Mouse (Mus musculus) kidney, postnatal 0 days (tissue): ENCODE data around the gene Ndufb7. TPM values are rescaled to one million over a fixed set of nuclear protein-coding genes. Genes with fewer than 3 reads are reported as not detected.
"Not testable (repeated sequence)": the region's sequence is repeated elsewhere in the genome, so short reads cannot be mapped to it uniquely, and the experiment has no call there.

Experiments
- ATAC-seq: fragments of 200-750 bp; cut with Nextera tagmentation; replicated peaks from 2 replicates; pipeline ENCODE4 v1.8.0; 2017; ENCODE audit warnings: low read depth, moderate number of reproducible peaks, moderate TSS enrichment, moderate library complexity; ENCODE audit not compliant: low FRiP score
- DNase-seq: peaks from one replicate; pipeline ENCODE4 v3.0.0-alpha.2; 2016; ENCODE audit warnings: low spot score
- H3K27ac ChIP-seq: fragments of 300-500 bp; sonication (generic); 2 replicates; pipeline ENCODE4 v1.5.1; 2014; ENCODE audit warnings: mild to moderate bottlenecking
- H3K27me3 ChIP-seq: fragments of 300-500 bp; sonication (generic); 2 replicates; pipeline ENCODE4 v1.6.1; 2014; ENCODE audit warnings: low read length, mixed read lengths; ENCODE audit not compliant: insufficient read depth
- H3K36me3 ChIP-seq: fragments of 300-500 bp; sonication (generic); 2 replicates; pipeline ENCODE4 v1.6.1; 2014; ENCODE audit warnings: low read length, mixed read lengths; ENCODE audit not compliant: insufficient read depth
- H3K4me1 ChIP-seq: fragments of 300-500 bp; sonication (generic); replicated peaks from 2 replicates; pipeline ENCODE4 v1.6.1; 2014; ENCODE audit warnings: antibody characterized with exemption, low read length, mixed read lengths; ENCODE audit not compliant: insufficient read depth
- H3K4me2 ChIP-seq: fragments of 300-500 bp; sonication (generic); 2 replicates; pipeline ENCODE4 v1.6.1; 2014; ENCODE audit warnings: mild to moderate bottlenecking, low read length, moderate library complexity, mixed read lengths
- H3K4me3 ChIP-seq: fragments of 300-500 bp; sonication (generic); replicated peaks from 2 replicates; pipeline ENCODE4 v1.5.1; 2014; ENCODE audit warnings: low read depth, low read length
- H3K9ac ChIP-seq: fragments of 300-500 bp; sonication (generic); 2 replicates; pipeline ENCODE4 v1.6.1; 2014; ENCODE audit warnings: low read depth, low read length
- H3K9me3 ChIP-seq: fragments of 300-500 bp; sonication (generic); replicated peaks from 2 replicates; pipeline ENCODE4 v1.6.1; 2016; ENCODE audit warnings: low read length, inconsistent platforms, mixed read lengths
- CTCF ChIP-seq: IDR thresholded peaks from 2 replicates; pipeline ENCODE4 v1.5.1; 2016; ENCODE audit warnings: antibody characterized with exemption, low read depth, mild to moderate bottlenecking, moderate library complexity
- WGBS: fragments of 180-500 bp; shearing (Covaris S2); extraction: QIAGEN DNeasy Blood & Tissue Kit; methylation state at CpG from one replicate; pipeline ENCODE4 v1.1.7; 2014; 5-methylcytosine and 5-hydroxymethylcytosine counted together
- polyA plus RNA-seq: library from polyadenylated mRNA; unstranded; fragments of >200 nt; fragmentation: Nextera tagmentation; extraction: Ambion mirVana; gene quantifications from 2 replicates; pipeline ENCODE4 v1.2.1, GENCODE M21; 2015

The Ndufb7 gene
- polyA plus RNA-seq, 1 experiment from 2014 or later, result 515 TPM

- DNase-seq (peak; percentile 99), ATAC-seq (peak; percentile 99)
- H3K27ac ChIP-seq, result peak overlapping the region; percentile 89
- H3K27me3 ChIP-seq, result no peaks in the 10 kb centered on the region
- H3K9me3 ChIP-seq, result no peaks in the 10 kb centered on the region
- WGBS, result under 1% methylated on average over 43 of the region's 43 CpGs
- H3K9ac ChIP-seq, result peak overlapping the region; percentile 69
- peak overlapping the region; percentile 73 for H3K4me2 ChIP-seq
- H3K4me1 ChIP-seq, result peaks cover 10% of the 10 kb centered on the region; the same call in 1 of the 2 replicates
- H3K36me3 ChIP-seq, result no peaks in the 10 kb centered on the region
- no peak for TF ChIP-seq CTCF
- H3K4me3 ChIP-seq, result peak overlapping the region; percentile 68
Measured at GRCm38 (mm10) chr8:83594167-83595049, 27.9 kb downstream of the Ndufb7 start.

- H3K36me3 ChIP-seq, DNase-seq, H3K9me3 ChIP-seq, H3K27me3 ChIP-seq, ATAC-seq, H3K4me1 ChIP-seq: not testable (repeated sequence)
- Histone ChIP-seq H3K27ac (peak overlapping the region; percentile 89), H3K4me3 (peak overlapping the region; percentile 68), H3K9ac (peak overlapping the region; percentile 69; the same call in 1 of the 2 replicates), H3K4me2 (peak overlapping the region; percentile 73)
- peak; percentile 56 for TF ChIP-seq CTCF
- 51% methylated on average over 3 of the region's 3 CpGs for WGBS
Measured at GRCm38 (mm10) chr8:83595050-83595345, 28.5 kb downstream of the Ndufb7 start.

GRCm38 (mm10) chr8:83596369-83596768 is 29.9 kb downstream of the Ndufb7 start:
- DNase-seq (peak; percentile 46), ATAC-seq (no peak)
- 23% methylated on average over 3 of the region's 3 CpGs for WGBS
- no peak overlapping the region for H3K4me2 ChIP-seq
- H3K9ac ChIP-seq, result no peak overlapping the region
- no peak overlapping the region for H3K4me3 ChIP-seq
- no peaks in the 10 kb centered on the region for H3K27me3 ChIP-seq
- H3K27ac ChIP-seq, result no peak overlapping the region
- peaks cover 10% of the 10 kb centered on the region; the same call in 1 of the 2 replicates for H3K4me1 ChIP-seq
- peak; percentile 62 for TF ChIP-seq CTCF
- H3K9me3 ChIP-seq, result no peaks in the 10 kb centered on the region
- H3K36me3 ChIP-seq, result no peaks in the 10 kb centered on the region

- Histone ChIP-seq H3K4me3 (no peak overlapping the region), H3K9ac (no peak overlapping the region), H3K36me3 (no peaks in the 10 kb centered on the region), H3K27me3 (no peaks in the 10 kb centered on the region), H3K4me2 (no peak overlapping the region), H3K9me3 (no peaks in the 10 kb centered on the region), H3K27ac (no peak overlapping the region), H3K4me1 (0 out of 2 replicates have a peak, but pooled peaks cover 1% of the 10 kb centered on the region)
- 0 out of 2 replicates have a peak, but pooled peaks have one; percentile 31 for TF ChIP-seq CTCF
- ATAC-seq (no peak), DNase-seq (no peak)
- WGBS, result 6% methylated on average over 1 of the region's 1 CpGs
Measured at GRCm38 (mm10) chr8:83598146-83598545, 31.7 kb downstream of the Ndufb7 start.

- no peak for DNase-seq
- TF ChIP-seq CTCF, result no peak
- H3K9ac ChIP-seq, result no peak overlapping the region
Measured at GRCm38 (mm10) chr8:83599814-83600213, 33.3 kb downstream of the Ndufb7 start.

GRCm38 (mm10) chr8:83602650-83603029 is 36.2 kb downstream of the Ndufb7 start:
- H3K9ac ChIP-seq, result no peak overlapping the region
- no peak for TF ChIP-seq CTCF

More at GRCm38 (mm10) chr8:83599814-83600213, 33.3 kb downstream of the Ndufb7 start:
- Histone ChIP-seq H3K27me3 (no peaks in the 10 kb centered on the region), H3K9me3 (no peaks in the 10 kb centered on the region), H3K4me3 (no peak overlapping the region), H3K4me2 (no peak overlapping the region), H3K36me3 (no peaks in the 10 kb centered on the region), H3K4me1 (no peaks in the 10 kb centered on the region), H3K27ac (no peak overlapping the region)
- ATAC-seq, result no peak

More at GRCm38 (mm10) chr8:83602650-83603029, 36.2 kb downstream of the Ndufb7 start:
- no peak overlapping the region for H3K4me2 ChIP-seq
- H3K4me1 ChIP-seq, result 0 out of 2 replicates have a peak, but pooled peaks cover 4% of the 10 kb centered on the region
- no peaks in the 10 kb centered on the region for H3K27me3 ChIP-seq
- H3K4me3 ChIP-seq, result no peak overlapping the region
- 74% methylated on average over 2 of the region's 2 CpGs for WGBS
- ATAC-seq, result no peak
- no peak overlapping the region for H3K27ac ChIP-seq
- H3K9me3 ChIP-seq, result no peaks in the 10 kb centered on the region
- H3K36me3 ChIP-seq, result no peaks in the 10 kb centered on the region
- no peak for DNase-seq
